Mouse (Mus musculus) forebrain, embryonic 14.5 days (tissue): ENCODE data around the gene Nes. TPM values are rescaled to one million over a fixed set of nuclear protein-coding genes. Genes with fewer than 3 reads are reported as not detected.

Source experiments
- ATAC-seq: fragments of 200-750 bp; cut with Nextera tagmentation; 2 replicates; pipeline ENCODE4 v1.8.0; 2017; ENCODE audit warnings: mild to moderate bottlenecking, moderate library complexity
- DNase-seq: peaks from one replicate; pipeline ENCODE4 v3.0.0-alpha.2; 2015; ENCODE audit warnings: low spot score
- H3K27ac ChIP-seq: fragments of 300-500 bp; sonication (generic); 2 replicates; pipeline ENCODE4 v1.5.1; 2014; ENCODE audit warnings: low read depth, mild to moderate bottlenecking, control low read depth, low read length, moderate library complexity
- H3K27me3 ChIP-seq: fragments of 300-500 bp; sonication (generic); replicated peaks from 2 replicates; pipeline ENCODE4 v1.6.1; 2014; ENCODE audit warnings: low read length, control low read depth, mixed read lengths; ENCODE audit not compliant: control insufficient read depth, insufficient read depth
- H3K36me3 ChIP-seq: fragments of 300-500 bp; sonication (generic); 2 replicates; pipeline ENCODE4 v1.6.1; 2014; ENCODE audit warnings: low read length, control low read depth; ENCODE audit not compliant: control insufficient read depth, insufficient read depth
- H3K4me1 ChIP-seq: fragments of 300-500 bp; sonication (generic); 2 replicates; pipeline ENCODE4 v1.6.1; 2014; ENCODE audit warnings: antibody characterized with exemption, low read length, control low read depth; ENCODE audit not compliant: control insufficient read depth, insufficient read depth
- H3K4me2 ChIP-seq: fragments of 300-500 bp; sonication (generic); 2 replicates; pipeline ENCODE4 v1.6.1; 2014; ENCODE audit warnings: mild to moderate bottlenecking, control low read depth, low read length
- H3K4me3 ChIP-seq: fragments of 300-500 bp; sonication (generic); 2 replicates; pipeline ENCODE4 v1.5.1; 2014; ENCODE audit warnings: low read depth, low read length, control low read depth
- H3K9ac ChIP-seq: fragments of 300-500 bp; sonication (generic); 2 replicates; pipeline ENCODE4 v1.6.1; 2014; ENCODE audit warnings: mild to moderate bottlenecking, low read length, control low read depth, moderate library complexity
- H3K9me3 ChIP-seq: fragments of 300-500 bp; sonication (generic); replicated peaks from 2 replicates; pipeline ENCODE4 v1.6.1; 2016; ENCODE audit warnings: low read length, control low read depth, mixed read lengths; ENCODE audit not compliant: control insufficient read depth
- WGBS: fragments of 180-500 bp; shearing (Covaris S2); extraction: QIAGEN DNeasy Blood & Tissue Kit; methylation state at CpG from one replicate; pipeline ENCODE4 v1.1.7; 2014; 5-methylcytosine and 5-hydroxymethylcytosine counted together
- polyA plus RNA-seq: library from polyadenylated mRNA; unstranded; fragments of >200 nt; fragmentation: Nextera tagmentation; extraction: Ambion mirVana; gene quantifications from 2 replicates; pipeline ENCODE4 v1.2.1, GENCODE M21; 2014

Nes gene
- polyA plus RNA-seq, 1 experiment from 2014 or later = 23.1 TPM

GRCm38 (mm10) chr3:87996401-87996800 is 25.5 kb downstream of the Nes start:
- no peaks in the 10 kb centered on the region for H3K36me3 ChIP-seq
- H3K4me2 ChIP-seq = peak overlapping the region; percentile 59
- peaks cover 76% of the 10 kb centered on the region for H3K27me3 ChIP-seq
- DNase-seq = no peak
- no peak overlapping the region for H3K27ac ChIP-seq
- peaks cover 21% of the 10 kb centered on the region for H3K4me1 ChIP-seq
- 2% methylated on average over 15 of the region's 15 CpGs for WGBS
- no peak overlapping the region for H3K9ac ChIP-seq
- no peak for ATAC-seq
- H3K9me3 ChIP-seq = no peaks in the 10 kb centered on the region
- H3K4me3 ChIP-seq = no peak overlapping the region

DNA sequence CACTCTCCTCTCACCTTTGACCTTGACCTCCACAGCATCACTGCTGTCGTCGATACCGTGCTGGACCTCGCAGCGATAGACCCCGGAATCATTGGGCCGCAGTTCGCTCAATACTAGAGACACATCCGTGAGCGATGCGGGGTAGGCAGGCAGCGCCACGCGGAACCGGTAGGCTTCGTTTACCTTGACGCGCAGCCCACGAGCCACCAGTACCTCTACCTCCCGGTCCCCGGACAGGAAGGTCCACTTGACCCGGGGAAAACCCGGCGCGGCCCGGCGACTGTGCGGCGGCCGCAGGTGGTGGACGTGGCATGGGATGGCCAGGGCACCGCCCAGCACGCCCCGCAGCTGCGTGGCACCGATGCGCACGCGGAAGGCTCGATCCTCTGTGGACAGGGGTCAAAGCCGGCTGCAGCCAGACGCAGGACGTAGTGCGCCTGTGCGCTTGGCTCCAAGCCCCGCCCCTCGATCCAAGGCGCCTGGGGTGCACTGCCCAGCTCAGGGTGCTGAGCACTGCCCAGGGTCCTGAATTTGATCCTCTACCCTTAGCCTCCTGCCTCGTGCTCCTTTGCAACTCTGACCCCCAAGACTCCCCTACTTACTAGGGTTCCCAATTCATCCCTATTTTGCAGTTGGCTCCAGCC is 26.2 kb downstream of the Nes start:
- Histone ChIP-seq H3K27ac (no peak overlapping the region), H3K9ac (peak overlapping the region; percentile 46), H3K36me3 (no peaks in the 10 kb centered on the region), H3K27me3 (peaks cover 83% of the 10 kb centered on the region), H3K9me3 (no peaks in the 10 kb centered on the region), H3K4me3 (peak overlapping the region; percentile 30), H3K4me1 (peaks cover 21% of the 10 kb centered on the region), H3K4me2 (peak overlapping the region; percentile 59)
- WGBS = under 1% methylated on average over 48 of the region's 49 CpGs
- ATAC-seq = no peak
- DNase-seq = no peak

DNA sequence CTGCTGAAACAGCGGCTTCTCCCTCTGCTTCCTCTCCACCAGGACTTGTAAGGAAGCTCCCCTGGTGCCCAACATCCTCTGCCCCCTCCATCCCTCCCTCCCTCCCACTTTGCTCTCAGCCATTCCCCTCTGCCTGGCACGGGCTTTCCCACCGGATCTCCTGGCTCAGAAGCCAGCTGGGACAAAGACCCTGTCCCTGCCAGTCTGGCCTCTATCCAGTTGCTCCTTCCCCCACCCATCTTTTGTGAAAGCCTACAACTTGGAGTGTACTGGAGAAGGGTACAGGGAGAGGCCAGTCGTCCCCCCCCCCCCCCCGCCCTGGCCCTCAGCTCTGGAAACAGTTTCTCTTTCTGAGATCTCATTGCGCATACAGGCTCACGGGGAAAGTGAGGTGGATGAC is 27.9 kb downstream of the Nes start:
- Histone ChIP-seq H3K27ac (no peak overlapping the region), H3K27me3 (peaks cover 91% of the 10 kb centered on the region), H3K36me3 (no peaks in the 10 kb centered on the region), H3K9me3 (no peaks in the 10 kb centered on the region), H3K9ac (peak overlapping the region; percentile 64; the same call in 1 of the 2 replicates), H3K4me3 (peak overlapping the region; percentile 44), H3K4me1 (peaks cover 21% of the 10 kb centered on the region), H3K4me2 (peak overlapping the region; percentile 83)
- peak; percentile 32; the same call in 1 of the 2 replicates for ATAC-seq
- peak; percentile 75 for DNase-seq
- WGBS = under 1% methylated on average over 6 of the region's 7 CpGs

- Histone ChIP-seq H3K27ac (0 out of 2 replicates have a peak overlapping the region, but pooled peaks have one; percentile 9), H3K4me3 (peak overlapping the region; percentile 44), H3K4me2 (peak overlapping the region; percentile 83), H3K9me3 (no peaks in the 10 kb centered on the region), H3K4me1 (peaks cover 21% of the 10 kb centered on the region), H3K36me3 (no peaks in the 10 kb centered on the region), H3K9ac (peak overlapping the region; percentile 64), H3K27me3 (peaks cover 84% of the 10 kb centered on the region)
- DNase-seq (no peak), ATAC-seq (0 out of 2 replicates have a peak, but pooled peaks have one; percentile 18)
- under 1% methylated on average over 35 of the region's 38 CpGs for WGBS
Measured at GRCm38 (mm10) chr3:87999243-87999895, 28.5 kb downstream of the Nes start.

DNA sequence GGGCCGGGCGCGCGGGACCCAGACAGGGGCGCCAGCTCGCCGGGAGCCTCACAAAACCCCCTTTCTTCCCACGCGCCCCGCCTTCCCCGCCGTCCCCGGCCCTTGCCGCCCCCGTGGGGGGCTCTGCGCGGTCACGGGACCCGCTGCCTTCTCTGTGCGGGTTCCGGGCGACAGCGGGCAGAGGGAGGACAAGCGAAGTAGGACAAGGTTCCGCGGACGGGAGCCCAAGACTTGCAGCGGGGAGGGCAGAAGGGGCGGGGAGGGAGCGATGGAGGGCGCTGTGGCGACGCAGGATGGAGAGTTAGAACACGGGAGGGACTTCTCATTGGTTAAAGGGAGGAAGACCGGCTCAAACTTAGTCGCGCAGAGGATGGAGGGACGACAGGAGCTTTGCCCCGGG is 29.3 kb downstream of the Nes start, which contains the start of gene Bcan:
Bcan (minus strand) TSS at position 50 of the 400 bp plus-strand sequence.
- no peak for ATAC-seq
- Histone ChIP-seq H3K4me2 (peak within 1 kb of the TSS; percentile 83), H3K27ac (0 out of 2 replicates have a peak within 1 kb of the TSS, but pooled peaks have one; percentile 9), H3K36me3 (no peaks in the 10 kb centered on the region), H3K4me1 (peaks cover 21% of the 10 kb centered on the region), H3K27me3 (peaks cover 77% of the 10 kb centered on the region), H3K9ac (peak within 1 kb of the TSS; percentile 64), H3K4me3 (peak within 1 kb of the TSS; percentile 44), H3K9me3 (no peaks in the 10 kb centered on the region)
- WGBS = under 1% methylated on average over 30 of the region's 39 CpGs
- peak; percentile 50 for DNase-seq

DNA sequence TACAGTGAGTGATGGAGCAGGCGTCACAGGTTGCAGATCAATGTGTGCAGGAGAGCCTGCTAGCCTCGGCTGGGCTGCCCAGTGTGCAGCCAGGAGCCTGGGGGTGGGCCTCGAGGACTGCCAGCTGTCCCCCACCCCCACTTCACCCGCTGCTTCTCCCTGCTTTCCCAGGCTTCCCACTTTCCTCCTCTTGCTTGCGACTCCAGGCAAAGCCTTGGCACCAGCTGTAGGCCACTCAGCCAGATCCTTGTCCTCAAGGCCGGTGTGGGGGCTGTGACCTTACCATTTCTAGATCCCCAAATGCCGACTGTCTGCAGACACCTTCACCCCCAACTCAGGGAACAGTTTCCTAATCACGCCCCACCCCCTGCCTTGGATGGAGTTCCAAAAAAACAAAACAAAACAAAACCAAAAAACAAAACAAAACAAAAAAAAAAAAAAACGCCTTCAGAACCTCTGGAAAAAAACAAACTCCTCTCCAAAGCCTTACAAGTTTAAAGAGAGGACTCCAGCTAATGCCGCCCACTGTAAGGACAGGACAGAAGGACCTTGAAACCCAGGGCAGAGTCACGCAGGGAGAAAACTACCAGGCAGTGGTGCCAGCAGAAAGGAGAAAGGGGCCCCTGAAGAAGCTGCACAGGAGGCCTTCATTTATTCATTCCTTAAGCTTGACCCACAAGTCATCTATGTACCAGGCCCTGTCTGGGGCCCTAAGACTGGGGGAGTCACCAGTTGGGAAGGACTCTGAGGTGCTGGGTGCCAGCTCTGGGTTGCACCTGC is 30.1 kb downstream of the Nes start:
- H3K27me3 ChIP-seq = peaks cover 68% of the 10 kb centered on the region
- H3K4me1 ChIP-seq = peaks cover 21% of the 10 kb centered on the region
- no peaks in the 10 kb centered on the region for H3K36me3 ChIP-seq
- 17% methylated on average over 11 of the region's 11 CpGs for WGBS
- no peak for ATAC-seq
- DNase-seq = no peak
- H3K27ac ChIP-seq = no peak overlapping the region
- H3K9ac ChIP-seq = no peak overlapping the region
- H3K9me3 ChIP-seq = no peaks in the 10 kb centered on the region
- H3K4me2 ChIP-seq = peak overlapping the region; percentile 83
- H3K4me3 ChIP-seq = peak overlapping the region; percentile 44

DNA sequence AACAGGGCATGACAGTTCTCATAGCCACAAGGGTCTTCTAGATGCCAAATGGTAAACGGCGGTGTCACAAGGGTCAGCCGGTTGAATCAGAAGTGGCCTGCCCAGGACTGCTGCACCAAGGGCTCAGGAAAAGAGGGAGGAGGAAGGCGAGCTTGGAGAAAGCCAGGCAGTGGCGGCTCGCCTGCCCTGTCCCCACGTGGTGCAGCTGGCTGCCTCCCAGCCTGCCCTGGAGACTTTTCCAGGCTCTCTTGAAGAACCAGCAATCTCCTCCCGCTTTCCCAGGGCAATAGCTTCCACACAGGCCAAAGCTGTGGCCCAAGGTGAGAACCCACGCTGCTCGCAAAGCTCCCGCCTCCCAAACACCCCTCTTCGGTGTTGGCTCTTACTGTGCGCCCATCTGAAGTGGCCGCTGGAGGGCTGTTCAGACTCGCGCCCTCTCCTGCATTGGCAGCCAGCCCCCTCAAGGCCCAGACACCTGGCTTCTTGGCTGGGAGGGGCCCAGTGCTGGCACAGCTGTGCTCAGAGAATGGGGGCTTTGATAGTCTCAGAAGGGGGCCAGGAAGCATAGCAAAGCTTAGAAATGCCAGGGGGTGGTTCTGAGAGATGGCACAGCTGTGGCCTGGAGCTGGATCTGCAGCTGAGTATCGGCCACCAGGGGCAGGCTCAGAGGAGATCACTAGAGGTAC is 31.6 kb downstream of the Nes start:
- WGBS = 4% methylated on average over 16 of the region's 17 CpGs
- Histone ChIP-seq H3K36me3 (no peaks in the 10 kb centered on the region), H3K9ac (no peak overlapping the region), H3K9me3 (no peaks in the 10 kb centered on the region), H3K27ac (0 out of 2 replicates have a peak overlapping the region, but pooled peaks have one; percentile 36), H3K27me3 (peaks cover 54% of the 10 kb centered on the region), H3K4me3 (no peak overlapping the region), H3K4me1 (peaks cover 13% of the 10 kb centered on the region), H3K4me2 (peak overlapping the region; percentile 21; the same call in 1 of the 2 replicates)
- peak; percentile 62 for ATAC-seq
- DNase-seq = peak; percentile 52
